ENCODE assay signal across 29 mouse cellular contexts in genomic region chrX:7415308-7415707, GRCm38 (mm10). TPM values are rescaled to one million over a fixed set of nuclear protein-coding genes. Genes with fewer than 3 reads are reported as not detected.
A peak's percentile ranks its signal among the peaks of the same experiment; 100 is the strongest.
DNase-seq lines count a peak whose midpoint lies in the region; ATAC-seq and TF ChIP-seq lines count a peak whose summit lies in the region.
"Had no signal": no experiment of that assay in that cellular context is flagged by ENCODE, and none has a peak within 500 bp of the region (broad histone marks: within the 10 kb centered on the region; RNA-seq: fewer than 3 reads in every experiment).

No protein-coding gene starts in this region.

- H3K4me1 ChIP-seq in lung, embryonic 14.5 days (ENCODE audit: insufficient read depth), result no peaks in the 10 kb centered on the region
- H3K4me1 ChIP-seq in testis, adult 2 months (ENCODE audit: control insufficient read depth, insufficient read depth, low read length), result no peaks in the 10 kb centered on the region
- H3K4me1 ChIP-seq in embryonic fibroblast, embryonic 13.5 days (ENCODE audit: control insufficient read depth, insufficient read depth, low read length), result peaks cover 2% of the 10 kb centered on the region; the same call in 1 of the 2 replicates
- H3K4me1 ChIP-seq: heart, embryonic 15.5 days; hindbrain, embryonic 12.5 days; limb, embryonic 10.5 days; limb, embryonic 15.5 days; midbrain, embryonic 12.5 days had no signal

- H3K9me3 ChIP-seq in lung, embryonic 14.5 days (ENCODE audit: low read depth, low read length), result no peaks in the 10 kb centered on the region
- H3K9me3 ChIP-seq: forebrain, embryonic 13.5 days; heart, embryonic 10.5 days; heart, embryonic 15.5 days; hindbrain, embryonic 12.5 days; limb, embryonic 10.5 days; limb, embryonic 15.5 days; midbrain, embryonic 12.5 days; neural tube, embryonic 13.5 days had no signal

- TF ChIP-seq POLR2A in testis, adult 2 months (IDR thresholded peaks at IDR 0.05; ENCODE audit: control insufficient read depth, low read depth, low read length), result no peak
- TF ChIP-seq POLR2A in embryonic fibroblast, embryonic 13.5 days (IDR thresholded peaks at IDR 0.05; ENCODE audit: low read depth, low read length), result no peak

- H3K27ac ChIP-seq in lung, embryonic 14.5 days (ENCODE audit: low read depth), result no peak overlapping the region
- H3K27ac ChIP-seq in testis, adult 2 months (ENCODE audit: control insufficient read depth, insufficient read depth, low read depth, low read length), result peak overlapping the region; percentile 29; the same call in 1 of the 2 replicates
- peak overlapping the region; percentile 26; the same call in 1 of the 2 replicates for H3K27ac ChIP-seq in embryonic fibroblast, embryonic 13.5 days (ENCODE audit: insufficient read depth, low read length)
- H3K27ac ChIP-seq: heart, embryonic 15.5 days; hindbrain, postnatal 0 days; limb, embryonic 10.5 days; limb, embryonic 15.5 days; liver, embryonic 14.5 days; neural tube, embryonic 13.5 days; stomach, postnatal 0 days had no signal

- intact Hi-C loops in heart, postnatal 36 days (cut with DNase I), result no loop called here

- H3K9ac ChIP-seq in lung, embryonic 14.5 days, result no peak overlapping the region
- H3K9ac ChIP-seq: forebrain, embryonic 13.5 days; heart, embryonic 15.5 days; hindbrain, embryonic 12.5 days; limb, embryonic 15.5 days; liver, embryonic 14.5 days; midbrain, embryonic 12.5 days; neural tube, embryonic 13.5 days had no signal

- no peak overlapping the region for H3K4me3 ChIP-seq in lung, embryonic 14.5 days (ENCODE audit: low read depth, low read length)
- no peak overlapping the region for H3K4me3 ChIP-seq in testis, adult 2 months (ENCODE audit: control insufficient read depth, low read depth, low read length)
- no peak overlapping the region for H3K4me3 ChIP-seq in embryonic fibroblast, embryonic 13.5 days (ENCODE audit: insufficient read depth, low read length)
- H3K4me3 ChIP-seq: forebrain, embryonic 13.5 days; heart, embryonic 10.5 days; heart, embryonic 15.5 days; hindbrain, embryonic 12.5 days; limb, embryonic 10.5 days; limb, embryonic 15.5 days; midbrain, embryonic 12.5 days; neural tube, embryonic 13.5 days had no signal

- WGBS in lung, embryonic 14.5 days, result 58% methylated on average over 6 of the region's 6 CpGs

- no peak for TF ChIP-seq CTCF in lung, embryonic 14.5 days (IDR thresholded peaks at IDR 0.05; ENCODE audit: low read depth)
- TF ChIP-seq CTCF in testis, adult 2 months (IDR thresholded peaks at IDR 0.05; ENCODE audit: control insufficient read depth, insufficient read depth, insufficient replicate concordance, low read depth, low read length), result no peak
- no peak for TF ChIP-seq CTCF in embryonic fibroblast, embryonic 13.5 days (IDR thresholded peaks at IDR 0.05; ENCODE audit: borderline replicate concordance, insufficient read depth, low read length)

- DNase-seq in lung, embryonic 14.5 days, result peak; percentile 53
- no peak for DNase-seq in lung, adult 18-20 months
- no peak for DNase-seq in testis, postnatal 10 days (ENCODE audit: low spot score)
- no peak for DNase-seq in heart, postnatal 36 days
- DNase-seq: adrenal gland, postnatal 14 days; cerebellum, adult 18-20 months; cerebellum, postnatal 10 days; gastrocnemius, postnatal 25 days; heart, adult 11 months; kidney, adult 11 months; kidney, postnatal 36 days; layer of hippocampus, postnatal 36 days; lung, postnatal 14 days; right cerebral cortex, postnatal 4 days; thymus, postnatal 4 days had no signal

- peak; percentile 38; the same call in 1 of the 2 replicates for ATAC-seq in lung, embryonic 14.5 days (ENCODE audit: insufficient read depth)
- ATAC-seq: hindbrain, postnatal 0 days had no signal

- H3K36me3 ChIP-seq in lung, embryonic 14.5 days (ENCODE audit: insufficient read depth), result no peaks in the 10 kb centered on the region
- no peaks in the 10 kb centered on the region for H3K36me3 ChIP-seq in testis, adult 2 months (ENCODE audit: control insufficient read depth, insufficient read depth, low read length)
- H3K36me3 ChIP-seq: heart, embryonic 10.5 days; heart, embryonic 15.5 days; hindbrain, embryonic 12.5 days; limb, embryonic 10.5 days; limb, embryonic 15.5 days; midbrain, embryonic 12.5 days; neural tube, embryonic 13.5 days had no signal

- H3K27me3 ChIP-seq in lung, embryonic 14.5 days (ENCODE audit: insufficient read depth, low read length), result no peaks in the 10 kb centered on the region
- no peaks in the 10 kb centered on the region for H3K27me3 ChIP-seq in testis, adult 2 months (ENCODE audit: control insufficient read depth, insufficient read depth, low read length)
- H3K27me3 ChIP-seq: CH12.LX; forebrain, embryonic 13.5 days; heart, embryonic 15.5 days; hindbrain, embryonic 12.5 days; limb, embryonic 15.5 days; midbrain, embryonic 12.5 days; neural tube, embryonic 13.5 days had no signal

- H3K4me2 ChIP-seq in lung, embryonic 14.5 days, result no peak overlapping the region
- H3K4me2 ChIP-seq: forebrain, embryonic 13.5 days; heart, embryonic 15.5 days; hindbrain, embryonic 12.5 days; limb, embryonic 15.5 days; midbrain, embryonic 12.5 days; neural tube, embryonic 13.5 days had no signal

RNA-seq across cellular contexts. Expression of gene Usp27x, which starts 39.7 kb away (rescaled TPM):
- 0.31 and 0.51 TPM in 2 replicates for polyA plus RNA-seq in lung, embryonic 14.5 days (2014; fragmentation: Nextera tagmentation; extraction: Ambion mirVana)
- polyA plus RNA-seq in testis, adult 2 months (2012; rRNA removed), result 2.0 and 2.6 TPM in 2 replicates
- polyA plus RNA-seq in embryonic fibroblast, embryonic 13.5 days (2011; ENCODE audit: insufficient read length, low read depth, missing spikeins), result 4.5 and 4.6 TPM in 2 replicates
- total RNA-seq in heart, postnatal 36 days (2021), result under 1 TPM; 0.76 to 0.92 TPM
